Mouse (Mus musculus): ENCODE data around the gene Tmem60.

DNA sequence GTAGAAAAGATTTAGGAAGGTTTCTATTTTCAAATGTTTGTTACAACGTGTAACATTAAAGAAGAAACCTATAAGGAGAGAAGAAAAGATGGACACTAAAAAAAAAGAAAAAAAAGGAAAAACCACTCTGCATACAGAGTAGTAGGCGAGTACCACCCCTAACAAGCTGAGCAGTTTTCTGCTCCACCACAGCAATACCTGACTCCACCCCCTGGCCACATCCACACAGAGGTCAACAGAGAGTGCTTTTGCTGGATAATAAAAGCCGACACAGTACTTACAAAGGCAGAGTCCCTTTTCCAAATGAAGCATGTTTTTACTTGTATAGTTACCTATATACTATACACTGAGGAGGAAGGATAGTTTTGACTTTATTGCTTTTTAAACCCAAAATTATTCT is 42.6 kb downstream of the Tmem60 start:
- no peak for TF ChIP-seq CTCF (conservative IDR thresholded peaks at IDR 0.05; ENCODE audit: low read length)
- no peak for TF ChIP-seq NANOG (IDR thresholded peaks at IDR 0.05; ENCODE audit: borderline replicate concordance, low read length)
- TF ChIP-seq POU5F1 (IDR thresholded peaks at IDR 0.05; ENCODE audit: borderline replicate concordance, low read length), result no peak
